Mouse (Mus musculus) cerebellum, postnatal 36 days (tissue): ENCODE data around the gene Son.

Experiments used
- DNase-seq, 2 experiments: peaks; one replicate each; pipeline ENCODE4 v3.0.0; 2021 to 2022; ENCODE audit warnings: mixed read lengths in 2 of 2

Son gene

GRCm38 (mm10) chr16:91647461-91648219 lies at the start of gene Son:
TSS of gene Son (plus strand) at chr16:91647506.
- DNase-seq = peak; percentile 95 to 96

DNA sequence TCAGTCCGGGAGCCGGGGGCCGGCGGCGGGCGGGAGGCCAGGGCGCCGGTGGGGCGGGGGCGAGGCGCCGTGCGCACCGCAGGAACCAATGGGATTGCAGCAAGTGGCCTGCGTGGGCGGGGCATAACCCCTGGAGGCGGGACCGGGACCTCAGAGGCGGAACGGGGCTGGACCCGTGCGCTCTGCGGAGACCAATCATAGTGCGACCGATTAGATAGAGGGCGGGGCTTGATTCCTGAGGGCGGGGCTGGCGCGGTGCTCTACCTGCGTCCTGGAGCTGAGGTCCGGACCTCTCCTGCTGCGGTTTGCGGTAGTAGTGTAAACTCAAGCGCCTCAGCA lies 49.7 kb upstream of the Son start, which contains the start of gene Tmem50b:
Gene Tmem50b, minus strand, starts transcription at position 129 of the 339 bp plus-strand sequence.
- DNase-seq = peak; percentile 99 to 100

GRCm38 (mm10) chr16:91599242-91599641 lies 48.1 kb upstream of the Son start:
- no peak for DNase-seq

- DNase-seq = no peak
These were observed 46.2 kb upstream of the Son start for GRCm38 (mm10) chr16:91601081-91601480.

GRCm38 (mm10) chr16:91601693-91602092 lies 45.6 kb upstream of the Son start:
- DNase-seq = no peak

DNA sequence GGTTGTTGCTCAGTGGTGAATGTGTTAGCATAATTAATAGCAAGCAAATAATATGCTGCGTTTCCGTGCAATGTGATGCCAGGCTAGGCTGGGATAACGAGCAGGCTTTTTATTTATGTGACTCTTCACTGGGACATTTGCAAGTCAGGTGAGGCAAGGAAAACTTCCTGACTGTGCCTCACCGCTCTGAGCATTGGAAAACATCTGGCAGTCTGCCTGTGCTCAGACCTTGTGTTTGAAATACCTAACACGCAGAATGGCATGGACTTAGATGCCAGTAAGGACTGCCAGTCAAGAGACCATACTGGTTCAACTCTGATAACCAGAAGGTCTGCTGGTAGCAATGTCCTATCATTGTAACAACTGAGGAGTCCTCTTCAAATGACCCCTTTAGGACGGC lies 42.1 kb upstream of the Son start:
- DNase-seq = no peak

- no peak for DNase-seq
These were observed 40.3 kb upstream of the Son start for GRCm38 (mm10) chr16:91606958-91607357.

- no peak for DNase-seq
These were observed 37.6 kb upstream of the Son start for GRCm38 (mm10) chr16:91609501-91610245.

DNA sequence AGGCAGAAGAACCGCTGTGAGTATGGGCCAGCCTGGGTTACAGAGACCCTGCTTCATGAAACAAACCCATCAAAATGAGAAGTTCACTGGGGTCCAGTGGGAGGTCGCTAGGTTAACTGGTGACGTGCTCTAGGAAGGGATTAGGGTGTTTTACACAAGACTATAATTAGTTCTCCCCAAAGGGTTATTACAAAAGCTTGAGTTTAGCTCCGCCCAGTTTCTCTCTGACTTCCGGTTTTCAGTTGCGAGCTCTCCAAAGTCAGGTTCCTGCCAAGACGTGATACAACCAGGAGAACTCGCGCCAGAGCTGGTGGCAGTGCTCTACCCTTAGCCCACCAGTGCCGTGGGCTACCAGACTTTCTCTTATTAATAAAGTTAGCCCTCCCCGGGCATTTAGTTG lies 36.1 kb upstream of the Son start:
- DNase-seq = no peak

DNA sequence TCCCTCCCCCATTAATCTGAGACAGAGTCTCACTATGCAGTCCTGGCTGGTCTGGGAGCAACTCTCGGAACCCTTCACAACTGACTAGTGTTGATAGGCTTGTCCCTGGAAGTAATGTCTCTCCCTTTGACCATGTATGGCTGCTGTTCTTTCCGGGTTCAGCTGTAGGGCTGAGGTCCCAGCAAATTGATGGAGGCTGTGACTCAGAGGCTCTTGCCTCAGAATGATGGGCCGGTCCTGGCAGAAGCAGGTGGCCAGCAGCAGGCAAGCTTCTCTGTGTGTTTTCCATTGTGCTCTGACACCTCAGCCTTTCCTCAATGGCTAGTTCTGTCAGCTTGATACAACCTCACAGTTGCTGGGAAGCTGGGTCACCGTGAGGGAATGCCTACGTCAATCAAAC lies 34.8 kb upstream of the Son start:
- no peak for DNase-seq

DNA sequence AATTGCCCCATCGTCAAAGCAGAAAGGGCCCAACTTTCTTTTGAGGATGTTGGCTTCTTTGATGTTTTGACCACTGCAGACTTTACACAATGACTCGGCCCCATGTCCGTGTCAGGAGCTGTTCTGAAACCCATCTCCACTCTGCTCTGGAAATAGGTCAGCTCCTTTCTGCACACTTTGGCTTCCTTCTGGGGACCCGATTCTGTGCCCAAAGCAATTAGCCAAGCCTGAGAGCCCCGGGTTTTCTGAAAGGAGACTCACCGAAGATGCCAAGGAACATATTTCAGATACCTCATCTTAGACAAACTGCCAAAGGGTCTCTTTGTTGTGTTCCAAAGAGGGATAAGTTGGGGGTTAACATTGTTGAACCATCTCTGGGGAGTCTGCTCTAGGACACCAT lies 32.8 kb upstream of the Son start:
- no peak for DNase-seq

GRCm38 (mm10) chr16:91618511-91619501 lies 28.5 kb upstream of the Son start, which contains the start of gene Dnajc28:
TSS of gene Dnajc28 (minus strand) at chr16:91619026.
- peak; percentile 83 to 85 for DNase-seq

DNA sequence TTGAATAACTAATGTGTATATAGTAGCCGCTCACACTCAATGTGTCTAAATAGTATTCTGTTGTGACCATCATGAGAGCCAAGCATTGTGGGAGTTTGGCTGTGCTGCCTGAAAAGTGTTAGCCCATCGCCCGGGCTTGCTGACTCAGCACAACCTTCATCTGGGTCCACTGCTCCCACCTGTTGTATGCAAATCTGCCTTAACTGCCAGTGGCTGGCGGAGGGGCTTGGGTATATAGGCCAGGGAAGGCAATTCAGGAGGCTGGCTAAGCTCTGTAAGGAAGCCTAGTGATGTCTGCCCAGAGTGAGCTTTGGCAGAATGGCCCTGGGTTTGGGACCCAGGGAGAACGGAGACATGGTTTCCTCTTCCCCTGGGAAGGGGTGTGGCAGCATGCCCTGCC lies 27.1 kb upstream of the Son start:
- no peak for DNase-seq

- DNase-seq = no peak
These were observed 26.3 kb upstream of the Son start for GRCm38 (mm10) chr16:91620991-91621390.

GRCm38 (mm10) chr16:91623074-91623473 lies 24.2 kb upstream of the Son start:
- DNase-seq = no peak

- DNase-seq = no peak
These were observed 19.5 kb upstream of the Son start for GRCm38 (mm10) chr16:91627831-91628230.

DNA sequence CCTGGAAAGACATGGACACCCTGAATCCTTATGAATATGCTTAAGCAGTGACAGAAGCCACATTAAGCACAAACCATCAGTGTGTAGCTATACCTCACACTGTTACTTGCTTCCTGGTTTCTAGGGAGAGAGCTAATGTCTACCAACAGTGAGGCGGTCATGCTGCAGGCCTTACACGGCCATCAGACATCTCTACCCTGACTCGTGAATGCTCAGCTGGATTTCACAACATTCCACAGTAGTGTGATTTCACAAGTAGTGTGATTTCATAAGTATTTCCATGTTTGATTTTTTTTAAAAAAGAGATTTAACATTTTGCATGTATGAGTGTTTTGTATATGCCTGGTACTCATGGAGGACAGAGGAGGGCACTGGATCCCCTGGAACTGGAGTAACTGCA lies 18.6 kb upstream of the Son start:
- DNase-seq = no peak

DNA sequence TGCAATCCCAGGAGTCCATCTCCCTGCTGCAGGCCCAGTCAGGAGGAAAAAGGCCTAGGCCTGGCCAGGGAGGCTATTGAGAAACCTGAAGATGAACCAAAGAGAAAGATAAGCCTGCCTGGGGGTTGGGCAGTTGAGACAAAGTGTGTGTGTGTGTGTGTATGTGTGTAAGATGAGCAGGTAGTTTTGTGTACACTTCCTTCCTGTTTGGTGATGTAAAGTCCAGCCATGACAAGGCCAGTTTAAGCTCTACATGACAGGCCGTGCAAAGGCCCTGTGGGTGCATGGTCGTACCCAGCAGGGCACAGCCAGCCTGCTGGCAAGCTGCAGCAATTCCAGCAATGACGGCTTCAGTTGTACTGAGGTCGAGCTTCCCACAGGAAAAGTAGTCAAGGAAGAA lies 17.6 kb upstream of the Son start:
- DNase-seq = no peak

GRCm38 (mm10) chr16:91630584-91630983 lies 16.7 kb upstream of the Son start:
- DNase-seq = no peak

DNA sequence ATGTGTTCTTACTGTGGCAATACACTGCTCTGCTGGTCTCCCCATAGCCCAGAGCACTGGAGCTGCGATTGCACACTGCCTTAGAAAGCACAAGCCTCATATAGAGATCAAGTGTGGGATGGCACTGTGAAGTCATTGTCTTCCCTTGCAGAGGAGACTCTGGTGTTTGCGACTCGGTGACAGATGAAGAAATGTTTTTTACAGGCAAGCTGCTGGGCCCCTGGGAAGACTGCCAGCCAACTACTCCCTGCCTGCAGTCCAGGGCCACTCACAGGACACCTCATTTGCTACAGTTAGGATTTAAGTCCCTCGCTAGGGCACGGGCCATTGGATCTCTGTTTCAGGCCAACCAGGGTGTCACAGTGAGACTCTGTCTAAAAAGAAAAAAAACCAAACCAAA lies 14.9 kb upstream of the Son start:
- peak; percentile 29 to 30 for DNase-seq

- DNase-seq = no peak
These were observed 14.4 kb upstream of the Son start for GRCm38 (mm10) chr16:91632940-91633339.

DNA sequence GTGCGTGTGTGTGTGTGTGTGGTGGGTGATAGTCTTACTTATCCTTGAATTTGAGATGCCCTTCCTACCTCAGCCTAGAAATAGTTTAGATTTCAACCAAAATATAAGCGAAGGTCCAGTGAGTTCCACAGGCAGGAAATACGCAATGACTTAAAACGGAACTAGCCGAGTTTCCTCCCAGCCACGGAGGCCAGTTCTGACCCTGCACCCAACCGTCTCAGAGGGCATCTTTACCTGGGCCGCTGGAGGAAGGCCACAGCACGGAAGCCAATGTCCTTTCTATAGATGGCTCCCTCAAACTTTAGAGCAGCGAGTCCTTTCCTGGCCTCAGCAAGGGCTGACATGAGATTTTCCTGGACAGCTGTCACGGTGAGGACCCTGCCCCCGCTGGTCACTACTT lies 13.7 kb upstream of the Son start:
- no peak for DNase-seq

DNA sequence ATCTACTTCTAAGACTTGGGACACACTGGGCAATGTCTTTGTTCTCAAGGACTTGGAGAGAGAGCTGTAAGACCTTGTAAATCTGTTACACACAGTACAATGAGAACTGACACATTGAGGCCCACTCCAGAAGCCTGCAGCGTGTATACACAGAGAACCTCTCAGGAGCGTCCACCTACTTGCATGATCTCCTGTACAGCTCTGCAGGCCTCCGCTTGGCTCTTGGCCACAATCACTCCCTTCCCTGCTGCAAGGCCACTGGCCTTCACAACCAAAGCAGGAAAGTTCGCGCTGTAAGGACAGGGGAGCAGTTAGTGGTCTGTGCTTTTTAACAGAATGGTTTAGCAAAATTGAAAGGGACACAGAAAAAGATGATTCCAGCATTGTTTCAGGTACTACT lies 8.1 kb upstream of the Son start:
- no peak for DNase-seq
